In genomic region chr8:103938283-103939230, GRCm38 (mm10) we compare ENCODE assay signal across 9 mouse cellular contexts.
A peak's percentile ranks its signal among the peaks of the same experiment; 100 is the strongest.
DNase-seq lines count a peak whose midpoint lies in the region.
"Had no signal": no experiment of that assay in that cellular context is flagged by ENCODE, and none has a peak within 500 bp of the region (broad histone marks: within the 10 kb centered on the region; RNA-seq: fewer than 3 reads in every experiment).

No protein-coding gene starts in this region.

- peak; percentile 3 for DNase-seq in adrenal gland, adult 2 months
- DNase-seq in adrenal gland, postnatal 36 days = no peak
- DNase-seq in layer of hippocampus, adult 11-12 months (ENCODE audit: low spot score) = peak; percentile 46
- DNase-seq in layer of hippocampus, adult 9-10 months (ENCODE audit: low spot score) = no peak
- peak; percentile 56 to 74 for DNase-seq in frontal cortex, adult 2 months (ENCODE audit: extremely low spot score in 1 of 2, low spot score in 1 of 2)
- peak; percentile 77 for DNase-seq in left cerebral cortex, postnatal 4 days
- DNase-seq in T-cell, adult 2 months (ENCODE audit: low spot score) = no peak
- no peak for DNase-seq in c-Kit-positive CD71-positive TER-119-positive erythroid progenitor cells, embryonic 14.5 days (ENCODE audit: low spot score)
- DNase-seq: gastrocnemius, adult 2 months had no signal

- intact Hi-C loops in left cerebral cortex, postnatal 4 days (cut with DNase I) = no loop called here

Comparison
In these comparisons a context has a peak if more than half of its experiments do, and no peak if none do; other contexts are left out.
1. DNase-seq: peak in adrenal gland, adult 2 months (single experiment), layer of hippocampus, adult 11-12 months (single experiment), frontal cortex, adult 2 months (2 of 2) and left cerebral cortex, postnatal 4 days (single experiment); none in adrenal gland, postnatal 36 days (0 of 2), layer of hippocampus, adult 9-10 months (single experiment), T-cell, adult 2 months (single experiment) and c-Kit-positive CD71-positive TER-119-positive erythroid progenitor cells, embryonic 14.5 days (single experiment).